Mouse (Mus musculus): ENCODE data around the gene Vmn2r30.
"Not testable (repeated sequence)": the region's sequence is repeated elsewhere in the genome, so short reads cannot be mapped to it uniquely, and the experiment has no call there.

The Vmn2r30 gene

GRCm38 (mm10) chr7:7337509-7337908 is at the start of gene Vmn2r30:
TSS of gene Vmn2r30 (minus strand) at chr7:7337609.
- DNase-seq, result not testable (repeated sequence)

DNA sequence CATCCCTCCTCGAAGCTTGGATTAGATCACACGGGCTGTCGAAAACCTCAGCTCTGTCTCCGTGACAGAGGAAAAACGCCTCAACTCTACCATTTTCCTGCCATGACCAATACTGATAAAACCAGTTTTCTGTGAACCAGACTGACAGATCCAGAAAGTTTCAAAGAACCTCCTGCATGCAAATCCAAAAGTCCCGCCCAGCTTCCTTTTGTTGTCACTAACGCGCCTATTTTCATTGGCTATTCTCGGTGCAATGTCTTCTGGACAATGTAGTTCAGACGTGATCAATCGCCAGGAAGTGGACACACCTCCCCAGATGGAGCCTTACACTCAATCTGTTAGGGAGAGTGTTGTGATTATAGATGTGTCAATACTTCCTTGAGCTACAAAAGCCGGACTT is 37.0 kb upstream of the Vmn2r30 start, which contains the start of gene Gm45783:
Gene Gm45783 (minus strand): TSS at position 143 of the 400 bp plus-strand sequence.
- DNase-seq, result not testable (repeated sequence)

- peak in 1 of 2 experiments; percentile 19 for DNase-seq
Measured at GRCm38 (mm10) chr7:7295595-7295994, 41.8 kb downstream of the Vmn2r30 start.

DNA sequence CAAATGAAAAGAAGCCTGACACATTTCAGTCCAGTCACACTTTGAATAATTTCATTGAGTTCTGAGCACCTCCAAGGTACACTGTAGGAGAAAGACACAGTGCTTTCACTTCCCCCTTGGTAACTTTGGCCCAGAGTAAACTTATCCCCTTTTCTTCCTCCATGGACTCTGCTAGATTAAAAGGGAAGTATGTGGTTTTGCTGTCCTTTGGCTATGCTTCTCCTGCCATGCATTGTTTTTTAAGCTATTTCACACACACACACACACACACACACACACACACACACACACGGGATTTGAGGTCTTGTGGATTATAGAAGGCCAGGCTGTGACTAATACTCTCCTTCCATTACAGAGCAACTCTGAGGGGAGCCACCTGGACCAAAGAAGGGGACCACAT is 56.0 kb downstream of the Vmn2r30 start:
- no peak for DNase-seq

DNA sequence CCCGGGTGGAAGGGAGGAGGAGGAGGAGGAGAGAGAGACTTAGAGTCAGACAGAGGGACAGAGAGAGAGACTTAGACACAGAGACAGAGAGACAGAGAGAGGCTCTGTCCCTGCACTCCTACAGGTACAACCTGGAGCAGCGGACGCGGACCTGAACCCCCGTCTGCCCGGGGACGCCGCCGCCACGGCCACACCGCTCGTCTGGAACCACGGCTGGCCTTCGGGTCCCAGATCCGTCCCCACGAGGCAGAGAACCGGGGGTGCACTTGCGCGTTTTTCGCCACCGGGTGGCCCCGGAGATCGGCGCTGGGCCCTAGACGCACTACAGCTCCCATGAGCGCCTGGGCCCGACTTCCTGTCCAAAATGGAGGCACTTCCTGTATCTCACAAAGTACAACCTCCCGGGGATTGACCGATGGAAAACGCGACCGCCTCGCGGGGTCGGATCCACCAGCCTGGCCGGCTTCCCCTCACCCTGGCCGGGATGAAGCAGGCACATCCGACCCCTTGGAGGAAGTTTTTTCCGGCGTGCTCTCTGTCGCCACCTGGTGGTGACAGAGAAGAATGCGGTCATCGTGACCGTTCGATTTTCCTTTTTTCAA is 59.3 kb downstream of the Vmn2r30 start, which contains the start of gene Gm45844:
Gene Gm45844 (minus strand): TSS at position 324 of the 602 bp plus-strand sequence.
- peak; percentile 85 to 90 for DNase-seq

DNA sequence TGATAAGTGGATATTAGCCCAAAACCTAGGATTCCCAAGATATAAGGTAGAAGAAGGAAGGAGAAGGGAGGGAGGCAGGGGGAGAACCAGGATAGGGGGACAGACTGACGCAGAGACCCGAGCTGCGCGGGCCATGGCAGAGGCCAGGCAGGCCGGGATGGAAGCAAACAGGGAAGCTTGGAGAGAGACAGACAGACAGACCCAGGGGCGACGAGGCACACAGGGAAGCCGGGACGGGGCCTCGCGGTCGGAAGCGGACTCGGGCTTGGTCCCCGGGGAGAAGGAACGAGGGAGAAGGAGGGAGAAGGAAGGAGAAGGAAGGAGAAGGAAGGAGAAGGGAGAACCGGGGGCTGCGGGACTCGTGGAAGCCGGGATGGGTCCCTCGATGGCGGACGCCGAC is 59.9 kb downstream of the Vmn2r30 start:
- DNase-seq, result peak in 1 of 2 experiments; percentile 22

Measured in thymus, adult 18-20 months (tissue).